Mouse (Mus musculus) stomach, embryonic 15.5 days (tissue): ENCODE data around the gene Zbtb2. TPM values are rescaled to one million over a fixed set of nuclear protein-coding genes. Genes with fewer than 3 reads are reported as not detected.

Source experiments
- ATAC-seq: fragments of 200-750 bp; cut with Nextera tagmentation; 2 replicates; pipeline ENCODE4 v1.8.0; 2017; ENCODE audit warnings: low read depth, moderate number of reproducible peaks, moderate TSS enrichment; ENCODE audit not compliant: insufficient read depth, low FRiP score
- H3K27ac ChIP-seq: fragments of 300-500 bp; sonication (generic); 2 replicates; pipeline ENCODE4 v1.5.1; 2015; ENCODE audit warnings: mild to moderate bottlenecking, inconsistent platforms
- H3K27me3 ChIP-seq: fragments of 300-500 bp; sonication (generic); replicated peaks from 2 replicates; pipeline ENCODE4 v1.6.1; 2015; ENCODE audit warnings: inconsistent platforms
- H3K36me3 ChIP-seq: fragments of 300-500 bp; sonication (generic); 2 replicates; pipeline ENCODE4 v1.6.1; 2015; ENCODE audit warnings: inconsistent platforms
- H3K4me1 ChIP-seq: fragments of 300-500 bp; sonication (generic); 2 replicates; pipeline ENCODE4 v1.6.1; 2015; ENCODE audit warnings: inconsistent platforms
- H3K4me2 ChIP-seq: fragments of 300-500 bp; sonication (generic); 2 replicates; pipeline ENCODE4 v1.6.1; 2015; ENCODE audit warnings: mild to moderate bottlenecking, inconsistent platforms
- H3K4me3 ChIP-seq: fragments of 300-500 bp; sonication (generic); replicated peaks from 2 replicates; pipeline ENCODE4 v1.5.1; 2015; ENCODE audit warnings: inconsistent platforms
- H3K9ac ChIP-seq: fragments of 300-500 bp; sonication (generic); 2 replicates; pipeline ENCODE4 v1.6.1; 2015; ENCODE audit warnings: inconsistent platforms
- H3K9me3 ChIP-seq: fragments of 300-500 bp; sonication (generic); 2 replicates; pipeline ENCODE4 v1.6.1; 2016; ENCODE audit warnings: inconsistent platforms
- WGBS: fragments of 180-500 bp; shearing (Covaris S2); methylation state at CpG from one replicate; pipeline ENCODE4 v1.1.7; 2015; 5-methylcytosine and 5-hydroxymethylcytosine counted together
- polyA plus RNA-seq: library from polyadenylated mRNA; unstranded; fragments of >200 nt; fragmentation: Nextera tagmentation; extraction: Ambion mirVana; gene quantifications from 2 replicates; pipeline ENCODE4 v1.2.1, GENCODE M21; 2015

Zbtb2 gene
- polyA plus RNA-seq, 1 experiment from 2014 or later, result 10.5 TPM

DNA sequence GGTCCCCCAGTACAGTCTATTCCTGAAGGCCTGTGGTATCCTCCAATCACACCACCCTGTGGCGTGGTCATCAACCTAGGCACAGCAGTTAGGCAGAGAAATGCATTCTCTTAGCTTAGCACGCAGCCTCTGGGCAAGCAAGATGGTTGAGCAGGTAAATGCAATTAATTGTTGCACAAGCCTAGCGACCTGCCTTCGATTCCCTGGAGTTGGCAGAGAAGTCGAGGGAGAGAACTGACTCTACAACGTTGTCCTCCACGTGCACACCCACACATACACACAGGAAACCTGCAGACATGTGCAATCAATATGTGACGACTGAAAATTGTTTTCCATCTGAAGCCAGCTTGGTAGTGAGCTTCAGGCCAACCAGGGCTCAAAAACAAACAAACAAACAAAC is 64.0 kb downstream of the Zbtb2 start:
- Histone ChIP-seq H3K4me2 (no peak overlapping the region), H3K4me1 (0 out of 2 replicates have a peak, but pooled peaks cover 3% of the 10 kb centered on the region), H3K27me3 (no peaks in the 10 kb centered on the region), H3K9me3 (no peaks in the 10 kb centered on the region), H3K9ac (no peak overlapping the region), H3K36me3 (no peaks in the 10 kb centered on the region), H3K4me3 (no peak overlapping the region), H3K27ac (no peak overlapping the region)
- 70% methylated on average over 8 of the region's 8 CpGs for WGBS
- no peak for ATAC-seq

Other genes starting within 250 kb of the Zbtb2 start
- 59.6 and 62.9 TPM in 2 replicates for gene Akap12, start 121.7 kb downstream of the Zbtb2 start, polyA plus RNA-seq
- gene Rmnd1, start 44.3 kb upstream of the Zbtb2 start, polyA plus RNA-seq, result 41.6 and 46.8 TPM in 2 replicates
- 17.4 and 18.7 TPM in 2 replicates for gene Armt1, start 44.4 kb upstream of the Zbtb2 start, polyA plus RNA-seq
- 0.04 and 0.06 TPM in 2 replicates for gene Ccdc170, start 94.4 kb upstream of the Zbtb2 start, polyA plus RNA-seq
- gene Esr1, start 223.5 kb upstream of the Zbtb2 start, polyA plus RNA-seq, result 0.75 and 0.86 TPM in 2 replicates